Mouse (Mus musculus) mouse trophoblast stem cell (cell line): Measurements from ENCODE around the gene Clasrp.

Experiments used
- in situ Hi-C, 2 experiments: fragments of 300-500 bp; cut with MseI, MboI; formaldehyde crosslinking; loops; 2 replicates in 1 of 2; 3 replicates in 1 of 2; pipeline ENCODE4 v1.15.1; 2025

Gene Clasrp

DNA sequence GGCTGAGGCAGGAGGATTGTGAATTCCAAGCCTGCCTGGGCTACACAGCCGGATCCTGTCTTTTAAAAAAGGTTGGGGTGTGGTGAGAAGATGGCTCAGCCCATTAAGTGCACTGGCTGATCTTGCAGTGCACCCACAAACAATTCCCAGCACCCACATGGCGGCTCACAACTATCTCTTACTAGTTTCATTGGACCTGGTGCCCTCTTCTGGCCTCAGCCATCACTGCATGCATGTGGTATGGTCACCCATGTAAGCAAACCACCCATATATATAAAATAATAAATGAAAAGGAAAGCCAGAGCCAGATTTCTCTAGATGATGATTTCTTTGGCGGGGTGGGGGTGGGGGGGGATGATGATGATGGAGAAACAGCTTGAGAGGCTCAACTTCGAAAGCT lies 39.8 kb downstream of the Clasrp start:
- in situ Hi-C loops = loop anchor here in 1 of 2 experiments (10.0 kb wide), 1 partner anchor 60 kb away; the partner anchor contains the start of genes Bloc1s3 and Trappc6a

DNA sequence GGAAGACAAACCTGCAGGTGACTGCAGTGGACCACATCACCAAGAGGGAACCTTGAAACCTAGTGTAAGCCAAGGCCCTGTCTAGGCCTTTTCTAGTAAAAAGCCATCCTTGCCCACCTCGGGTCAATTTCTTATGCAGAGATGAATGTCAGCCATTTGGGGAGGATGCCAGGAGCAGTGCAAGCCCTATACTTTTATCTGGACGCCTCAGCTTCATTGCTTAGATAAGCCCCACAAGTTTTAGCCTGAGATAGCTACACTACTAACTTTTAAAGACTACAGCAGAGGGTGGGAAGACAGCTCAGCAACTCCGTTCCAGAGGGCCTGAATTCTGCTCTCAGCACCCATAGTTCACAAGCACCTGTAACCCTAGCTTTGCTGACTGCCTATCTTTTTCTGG lies 40.4 kb downstream of the Clasrp start:
- in situ Hi-C loops = loop anchor here in 1 of 2 experiments (10.0 kb wide), 1 partner anchor 59 kb away; the partner anchor contains the start of genes Bloc1s3 and Trappc6a

DNA sequence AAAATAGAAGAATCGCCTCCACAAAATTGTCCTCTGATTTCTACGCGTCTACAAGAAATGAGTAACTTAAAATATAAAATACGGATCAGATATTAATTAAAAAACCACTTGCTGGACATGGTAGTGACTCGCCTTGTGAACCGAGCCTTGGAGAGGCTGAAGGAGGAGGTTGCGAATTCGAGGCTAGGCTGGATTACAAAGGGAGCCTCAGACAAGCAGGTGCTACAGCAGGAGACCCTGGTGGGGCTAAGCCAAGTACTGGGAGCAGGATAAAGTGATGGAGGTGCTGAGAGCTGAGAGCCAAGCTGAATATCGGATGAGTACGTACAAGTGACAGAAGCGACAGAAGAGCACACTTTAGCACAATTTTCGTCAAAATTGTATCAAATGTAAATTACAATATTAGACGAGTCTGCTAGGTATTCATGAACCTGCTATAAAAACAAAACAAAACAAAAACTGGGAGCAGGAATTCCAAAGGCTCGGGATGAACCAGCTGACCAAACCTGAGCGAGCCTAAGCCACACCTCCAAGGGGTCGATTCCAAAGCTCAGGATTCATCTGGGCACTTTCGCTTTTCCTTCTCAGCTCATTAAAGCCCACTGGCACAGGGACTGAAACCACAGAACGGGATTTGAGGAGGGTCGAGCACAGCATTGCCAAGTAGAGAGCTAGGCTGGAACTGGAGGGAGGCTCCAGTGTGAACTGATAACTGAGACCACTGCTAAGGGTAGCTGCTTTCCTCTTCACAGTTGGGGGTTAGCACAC lies 41.5 kb downstream of the Clasrp start, which contains the start of gene Ppp1r37:
Gene Ppp1r37 (minus strand): TSS at position 434 of the 768 bp plus-strand sequence.
- in situ Hi-C loops = loop anchor here in 1 of 2 experiments (10.0 kb wide), 1 partner anchor 58 kb away; the partner anchor contains the start of genes Bloc1s3 and Trappc6a

DNA sequence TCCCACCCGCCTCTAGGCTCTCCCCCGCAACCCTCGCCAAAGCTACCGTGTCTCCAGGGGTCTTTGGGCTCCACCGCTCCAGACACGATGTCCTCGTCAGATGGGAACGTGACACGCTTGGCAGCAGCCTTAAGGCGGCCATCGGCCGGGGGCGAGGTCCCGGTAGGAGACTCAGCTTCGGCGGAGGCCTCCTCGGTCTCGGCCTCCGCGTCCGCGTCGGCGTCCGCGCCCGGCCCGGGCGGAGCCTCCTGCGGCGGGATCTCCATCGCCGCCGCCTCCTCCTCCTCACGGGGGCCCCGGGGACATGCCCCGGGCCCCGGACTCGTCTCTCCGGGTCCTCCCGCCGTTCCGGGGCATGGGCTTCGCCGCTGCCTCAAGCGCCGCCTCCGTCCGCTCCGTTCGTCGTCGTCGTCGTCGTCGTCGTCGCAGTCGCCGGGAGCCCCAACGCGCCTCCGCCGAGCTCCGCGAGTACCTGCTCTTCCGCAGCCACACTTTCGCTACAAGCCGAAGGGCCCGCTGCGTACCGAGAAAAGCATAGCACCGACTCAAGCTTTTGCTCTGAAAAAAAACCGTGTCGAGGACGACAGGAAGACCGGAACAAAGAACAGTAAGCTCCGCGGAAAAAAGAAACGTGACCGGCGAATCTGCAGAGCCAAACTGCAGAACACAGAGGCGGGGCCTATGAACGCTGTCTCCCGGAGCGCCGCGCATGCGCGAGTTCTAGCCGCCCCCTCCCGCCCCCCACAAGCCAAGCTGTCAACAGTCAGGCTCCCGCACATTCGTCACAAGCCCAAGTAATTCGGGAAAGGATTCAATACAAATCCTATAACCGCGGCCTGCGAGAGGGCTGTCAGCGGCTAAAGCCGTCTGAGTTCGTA lies 42.3 kb downstream of the Clasrp start:
- in situ Hi-C loops = loop anchor here in 1 of 2 experiments (10.0 kb wide), 1 partner anchor 57 kb away; the partner anchor contains the start of genes Bloc1s3 and Trappc6a

DNA sequence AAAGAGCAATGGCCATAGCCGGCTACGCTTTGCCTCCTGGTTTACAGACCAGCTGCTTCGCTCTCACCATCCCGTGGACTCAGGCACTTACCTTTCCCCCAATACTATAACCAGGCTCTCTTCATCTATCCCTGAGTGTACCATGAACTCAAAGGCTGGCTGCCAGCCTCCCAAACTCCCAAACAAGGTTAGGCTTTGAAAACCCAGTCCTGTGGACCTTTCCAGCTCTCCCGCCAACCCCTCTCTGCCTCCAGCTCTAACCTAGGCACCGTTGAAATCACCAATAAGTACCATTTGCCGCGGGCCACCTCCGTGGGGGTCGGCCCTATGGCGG lies 42.9 kb downstream of the Clasrp start:
- in situ Hi-C loops = loop anchor here in 1 of 2 experiments (10.0 kb wide), 1 partner anchor 57 kb away; the partner anchor contains the start of genes Bloc1s3 and Trappc6a

DNA sequence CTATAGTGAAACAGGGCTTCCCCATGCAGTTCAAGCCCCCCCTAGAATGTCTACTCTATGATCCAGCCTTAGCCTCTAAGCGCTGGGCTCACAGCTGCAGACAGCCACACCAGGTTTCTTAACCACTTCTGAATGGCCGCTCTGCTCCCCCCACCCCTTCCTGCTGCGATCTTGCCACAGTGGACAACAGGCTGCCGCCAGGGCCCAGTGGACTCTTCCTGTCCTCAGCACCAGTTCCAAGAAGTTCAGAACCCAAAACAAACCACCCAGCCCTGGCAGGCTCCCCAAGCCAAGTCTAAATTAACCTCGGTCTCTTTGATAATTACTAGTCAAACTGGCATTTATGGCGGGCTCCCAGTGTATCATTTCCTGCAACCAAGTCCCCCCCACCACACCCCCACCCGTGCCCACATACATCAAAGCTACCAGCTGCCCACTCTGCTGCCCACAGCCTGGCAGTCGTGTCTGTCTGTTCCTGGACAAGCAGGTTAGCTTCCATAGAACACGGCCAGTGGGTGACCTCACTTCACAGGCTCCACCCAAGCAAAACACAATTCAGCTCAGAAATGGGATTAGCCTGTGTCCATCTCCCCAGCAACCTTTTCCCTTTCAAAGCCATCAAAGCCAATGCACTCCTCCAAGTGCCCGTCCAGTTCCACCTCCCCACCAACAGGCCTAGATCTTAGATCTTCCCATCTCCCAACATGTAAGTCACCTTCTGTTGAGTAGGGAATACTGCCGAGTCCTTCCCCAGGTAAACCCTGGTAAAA lies 43.6 kb downstream of the Clasrp start:
- in situ Hi-C loops = loop anchor here in 1 of 2 experiments (10.0 kb wide), 1 partner anchor 56 kb away; the partner anchor contains the start of genes Bloc1s3 and Trappc6a

DNA sequence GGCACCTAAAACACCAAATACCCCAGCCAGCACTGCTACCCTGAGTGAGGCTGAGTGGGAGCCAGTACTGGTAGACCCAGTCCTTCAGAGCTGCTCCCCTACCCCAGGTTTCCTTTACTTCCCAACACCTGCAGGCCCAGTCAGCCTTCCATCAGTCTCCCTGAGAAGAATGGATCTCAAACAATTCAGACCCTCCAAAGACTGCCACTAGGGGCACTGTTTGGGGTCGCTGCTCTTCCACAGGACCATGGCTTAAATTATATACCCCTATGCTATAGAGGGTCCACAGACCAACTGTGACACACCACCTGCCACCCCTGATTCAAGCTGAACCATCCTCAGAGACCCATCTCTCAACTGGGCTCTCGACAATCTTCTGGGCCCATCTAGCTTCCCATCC lies 45.3 kb downstream of the Clasrp start:
- in situ Hi-C loops = no loop called here

DNA sequence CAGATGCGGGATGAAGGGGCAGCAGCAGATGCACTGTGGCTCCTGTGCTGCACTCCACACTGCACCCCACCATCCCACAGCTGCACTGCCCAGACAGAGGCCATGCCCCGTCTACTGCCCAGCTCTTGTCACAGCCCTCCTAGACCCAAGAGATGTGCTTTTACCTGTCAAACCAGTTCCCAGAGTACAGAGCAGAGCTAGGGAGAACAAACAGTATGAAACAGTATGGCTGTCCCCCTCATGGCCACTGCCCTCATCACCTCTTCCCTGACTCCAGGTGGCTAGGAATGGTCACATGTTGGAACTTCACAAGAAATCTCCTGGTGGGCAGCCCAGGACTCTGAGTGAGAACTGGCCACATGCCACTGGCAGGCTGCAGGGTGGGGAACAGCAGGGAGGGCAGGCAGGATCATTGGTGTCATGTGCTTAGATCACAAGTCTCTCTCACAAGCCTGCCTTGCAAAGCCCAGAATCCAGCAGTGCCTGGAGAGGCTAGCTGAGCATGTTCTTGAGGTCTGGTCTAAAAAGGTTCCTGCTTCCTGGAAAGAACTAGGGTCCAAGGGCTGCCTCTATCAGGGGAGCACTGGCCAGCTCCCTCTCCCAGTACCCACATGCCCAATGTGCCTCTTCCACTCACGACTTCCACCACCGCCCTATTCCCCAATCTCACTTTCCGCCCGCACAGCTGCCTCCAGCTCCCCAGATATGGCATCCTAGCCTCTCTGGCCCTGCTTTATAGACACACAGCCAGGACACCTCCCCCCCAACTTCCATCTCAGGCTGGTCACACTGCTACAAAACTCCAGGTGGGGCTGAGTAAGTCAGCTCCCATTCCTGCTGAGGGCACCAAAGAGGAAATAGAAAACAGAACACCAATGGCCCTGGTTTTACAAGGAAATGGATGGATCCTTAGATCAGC lies 46.0 kb downstream of the Clasrp start:
- in situ Hi-C loops = no loop called here

DNA sequence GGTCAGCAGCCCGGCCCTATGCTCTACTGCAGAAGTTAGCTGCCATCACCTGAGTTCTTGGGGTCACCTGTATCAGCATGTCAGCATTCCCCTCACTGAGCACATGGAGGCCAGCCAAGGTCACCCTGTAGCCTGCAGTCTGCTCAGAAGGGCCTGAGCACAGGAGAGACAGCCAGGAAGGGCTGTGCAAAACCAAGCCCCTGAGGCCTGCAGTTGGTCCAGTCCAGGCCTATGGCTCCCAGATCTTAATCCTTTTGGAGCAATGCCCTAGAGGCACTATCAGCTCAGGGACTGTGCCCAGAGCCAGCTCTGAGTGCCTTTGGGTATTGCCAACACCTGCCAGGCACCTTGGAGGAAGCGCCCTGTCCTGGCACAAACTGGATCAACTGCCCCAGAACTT lies 47.2 kb downstream of the Clasrp start:
- in situ Hi-C loops = no loop called here

DNA sequence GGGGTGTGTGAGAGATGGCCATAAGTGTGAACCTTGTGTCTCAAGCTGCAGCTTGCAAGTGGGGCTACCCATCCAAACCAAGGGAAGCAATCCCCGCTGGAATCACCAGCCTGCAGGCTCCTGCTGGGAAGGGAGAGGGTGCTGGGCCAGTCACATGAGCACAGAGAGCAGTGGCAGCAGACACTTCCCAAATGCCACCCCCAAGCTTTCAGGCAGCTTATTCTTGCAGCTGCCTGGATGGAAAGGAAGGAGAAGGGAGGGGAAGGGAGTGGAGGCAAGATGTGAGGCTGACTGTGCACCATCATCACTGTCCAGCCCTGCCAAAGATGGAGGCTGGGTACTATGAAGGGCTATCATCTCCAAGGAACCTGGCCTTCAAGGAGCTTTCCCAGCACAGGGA lies 50.1 kb downstream of the Clasrp start:
- in situ Hi-C loops = no loop called here

DNA sequence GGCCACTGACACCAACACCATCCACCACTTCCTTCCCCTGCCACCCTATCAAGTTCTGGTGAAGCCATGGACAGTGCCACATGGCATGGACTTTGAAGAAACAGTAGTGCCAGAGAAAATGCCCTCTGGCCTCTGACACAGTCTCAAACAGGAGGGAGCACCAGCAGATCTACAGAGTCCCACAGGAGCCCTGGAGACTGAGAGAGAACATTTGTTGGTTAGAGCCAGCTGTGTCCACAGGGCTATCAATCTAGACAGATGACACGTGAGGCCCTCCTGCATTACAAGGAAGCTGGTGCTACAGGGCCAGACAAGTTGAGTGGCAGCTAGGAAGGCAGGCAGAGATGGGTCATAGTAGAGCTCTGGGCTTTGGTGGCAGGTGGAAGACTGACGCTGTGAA lies 51.8 kb downstream of the Clasrp start:
- in situ Hi-C loops = no loop called here

DNA sequence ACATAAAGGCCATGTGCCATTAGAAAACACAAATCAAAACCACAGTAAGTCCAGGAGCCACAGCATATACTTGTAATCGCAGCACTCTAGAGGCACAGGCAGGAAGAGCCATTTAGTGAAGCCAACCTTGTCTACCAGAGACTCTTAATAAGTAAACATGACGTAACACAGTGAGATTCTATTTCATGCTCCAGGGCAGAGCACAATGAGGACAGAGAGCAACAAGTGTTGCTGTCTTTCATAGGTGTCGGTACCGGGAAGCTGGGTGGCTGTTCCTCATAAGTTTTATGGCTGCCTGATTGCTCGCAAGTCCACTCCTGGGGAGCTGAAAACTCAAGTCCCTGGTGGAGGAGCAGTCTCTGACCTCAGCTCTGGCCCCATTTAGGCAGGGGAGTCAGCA lies 52.7 kb downstream of the Clasrp start:
- in situ Hi-C loops = no loop called here

DNA sequence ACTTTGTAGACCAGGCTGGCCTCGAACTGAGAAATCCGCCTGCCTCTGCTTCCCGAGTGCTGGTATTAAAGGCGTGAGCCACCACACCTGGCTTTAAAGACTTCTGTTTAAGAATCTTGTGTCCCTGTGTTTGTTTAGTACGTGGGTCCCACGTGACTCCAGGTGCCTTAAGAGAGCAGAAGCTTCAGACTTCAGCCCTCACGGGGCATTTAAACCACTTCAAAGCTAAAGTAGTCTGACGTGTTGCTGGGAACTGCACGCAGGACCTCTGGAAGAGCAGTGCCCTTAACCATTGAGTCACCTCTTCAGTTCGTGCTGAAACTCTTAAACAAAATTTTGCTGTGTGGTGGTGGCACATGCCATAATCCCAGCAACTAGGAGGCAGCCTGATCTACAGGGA lies 54.9 kb downstream of the Clasrp start:
- in situ Hi-C loops = no loop called here

DNA sequence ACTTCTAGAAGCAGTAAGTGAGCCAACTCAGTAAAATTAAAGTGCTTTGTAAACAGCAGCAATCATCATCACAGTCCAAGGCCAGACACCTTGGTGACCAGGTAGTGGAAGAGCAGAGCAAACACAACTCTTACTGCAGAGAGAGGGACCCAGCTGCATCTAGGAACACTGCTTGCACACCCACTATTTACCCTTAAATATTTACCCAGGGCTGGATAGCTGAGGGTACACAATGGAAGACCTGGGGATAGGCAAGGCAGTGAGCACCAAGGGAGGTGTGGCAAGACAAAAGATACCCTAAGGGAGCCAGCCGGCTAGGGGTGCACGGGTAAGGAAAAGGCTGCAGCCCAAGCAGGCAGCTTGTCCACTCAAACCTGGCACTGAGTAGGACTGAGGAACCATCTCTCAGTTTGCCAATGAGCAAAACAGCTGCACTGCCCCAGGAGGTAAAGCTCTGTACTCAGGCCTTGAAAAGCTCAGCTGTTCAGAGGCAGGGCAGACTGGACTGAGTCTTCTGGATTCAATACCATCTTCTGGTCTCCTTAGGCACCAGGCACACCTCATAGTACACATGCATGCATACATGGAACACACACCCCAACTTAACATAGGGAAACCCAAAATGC lies 56.8 kb downstream of the Clasrp start:
- in situ Hi-C loops = no loop called here

DNA sequence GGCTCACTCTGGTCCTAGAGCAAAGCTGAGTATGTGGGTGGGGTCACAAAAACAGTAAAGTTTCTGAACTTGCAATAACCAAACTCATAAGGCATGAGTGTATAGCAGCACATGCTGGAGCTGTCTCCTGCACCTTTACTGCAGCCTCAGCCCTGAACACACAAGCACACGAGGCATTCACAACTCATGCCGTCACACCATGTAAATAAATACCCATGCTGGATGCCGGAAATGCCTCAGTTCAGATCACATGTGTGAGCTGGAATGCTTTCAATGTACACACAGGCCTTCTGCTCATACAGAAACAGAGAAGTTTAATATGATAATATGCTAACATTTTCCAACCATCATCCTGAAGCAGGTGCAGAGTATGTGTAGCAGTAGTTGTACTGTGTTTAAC lies 58.3 kb downstream of the Clasrp start:
- in situ Hi-C loops = no loop called here

DNA sequence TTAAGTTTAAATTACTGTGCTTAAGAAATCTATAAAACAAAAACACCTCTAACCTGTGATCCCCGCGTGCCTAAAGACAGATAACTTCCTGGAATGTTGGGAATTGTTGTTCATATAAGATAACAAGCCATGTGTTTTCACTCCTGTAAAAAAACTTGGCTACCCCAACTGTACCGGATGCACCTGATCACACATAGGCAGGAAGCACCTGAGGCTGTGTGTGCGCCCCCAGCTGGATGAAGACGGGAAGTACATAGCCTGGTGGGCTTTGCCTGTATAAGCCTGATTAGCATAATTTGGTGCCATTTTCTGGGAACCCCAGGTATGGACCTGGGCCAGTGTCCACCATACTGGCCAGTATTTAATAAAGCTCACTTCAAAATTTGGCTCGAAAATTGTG lies 60.7 kb downstream of the Clasrp start:
- in situ Hi-C loops = no loop called here

DNA sequence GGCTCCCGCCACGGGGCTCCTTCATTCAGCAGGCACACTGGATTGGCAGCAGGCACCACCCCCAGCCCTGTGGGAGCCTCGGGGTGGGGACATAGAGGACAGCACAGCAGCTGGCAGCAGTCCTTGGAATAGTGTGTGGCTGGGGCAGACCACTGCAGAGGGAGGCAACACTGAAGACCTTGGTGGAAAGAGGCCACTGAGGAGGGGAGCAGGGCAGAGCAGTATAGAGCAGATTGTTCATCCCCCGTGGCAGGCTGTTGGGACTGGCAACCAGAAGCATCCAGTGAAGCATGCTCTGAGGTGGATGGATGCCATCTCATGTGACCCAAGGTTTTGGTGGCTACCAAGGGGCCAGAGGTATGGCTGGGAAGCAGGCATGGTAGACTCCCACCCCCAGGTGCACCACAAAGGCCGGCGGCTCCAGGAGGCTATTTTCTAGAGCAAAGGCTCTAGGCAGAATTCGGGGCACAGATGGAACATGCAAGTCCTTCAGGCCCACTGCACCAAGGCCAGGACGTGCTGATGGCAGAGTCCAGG lies 62.1 kb downstream of the Clasrp start:
- in situ Hi-C loops = no loop called here

DNA sequence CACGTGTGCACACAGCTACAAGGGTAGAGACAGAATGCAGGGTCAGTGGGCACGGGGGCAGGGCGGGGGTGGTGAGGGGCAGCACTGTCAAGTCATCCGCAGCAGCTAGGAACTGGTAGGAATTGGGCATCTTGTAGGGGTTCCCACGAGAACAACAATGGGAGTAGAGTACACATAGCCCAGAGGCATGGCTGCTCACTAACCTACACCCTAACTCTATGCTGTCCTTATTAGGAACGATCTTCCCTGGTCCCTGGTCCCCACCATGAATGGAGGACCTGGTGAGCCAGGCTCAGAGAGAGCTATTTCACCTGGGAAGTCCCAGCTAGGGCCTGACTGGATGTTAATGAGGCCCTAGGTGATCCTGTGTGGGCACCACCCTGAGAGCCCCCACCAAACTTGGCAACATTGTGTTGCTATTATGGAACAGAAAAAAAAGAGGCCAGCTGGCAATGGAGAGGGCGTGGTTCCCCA lies 62.6 kb downstream of the Clasrp start:
- in situ Hi-C loops = no loop called here

DNA sequence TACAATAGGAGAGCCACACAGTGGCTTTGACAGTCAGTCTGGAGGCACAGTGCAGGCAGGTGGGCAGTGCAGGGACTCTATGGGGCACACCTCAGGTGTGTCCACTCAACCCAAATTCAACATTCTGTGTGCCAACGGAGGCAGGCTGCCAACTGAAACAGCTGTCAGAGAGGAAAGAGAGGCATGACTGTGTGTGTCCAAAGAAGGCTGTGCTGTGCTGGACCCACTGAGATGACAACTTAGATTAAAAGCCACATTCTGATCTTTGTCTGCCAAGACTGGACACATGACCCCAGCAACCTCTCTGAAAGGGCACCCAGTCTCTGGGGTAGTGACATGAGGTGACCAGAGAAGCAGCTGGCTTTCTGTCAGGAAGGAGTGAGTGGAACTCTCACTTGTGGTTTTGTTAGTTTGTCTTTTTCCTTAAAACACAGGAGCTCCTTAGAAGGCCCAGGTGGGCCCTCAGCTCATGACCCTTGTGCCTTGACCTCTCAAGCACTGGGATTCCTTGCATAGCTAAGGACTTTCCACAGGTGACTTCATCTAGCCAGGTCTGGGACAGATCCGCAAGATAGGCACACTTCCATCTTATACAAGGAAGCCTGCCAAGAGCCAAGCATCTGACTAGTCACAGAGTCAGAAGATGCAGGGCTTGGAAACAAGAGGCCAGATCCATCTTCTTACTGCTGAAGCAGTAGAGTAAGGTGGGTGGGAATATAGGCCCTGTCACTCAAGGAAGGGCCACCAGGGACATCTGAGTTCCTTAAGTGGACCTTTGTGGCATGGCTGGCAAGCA lies 63.3 kb downstream of the Clasrp start:
- in situ Hi-C loops = no loop called here
